Mouse (Mus musculus) spleen, postnatal 10 days (tissue): ENCODE results near the gene Irgc1.
A peak's percentile ranks its signal among the peaks of the same experiment; 100 is the strongest.
"Not testable (repeated sequence)": the region's sequence is repeated elsewhere in the genome, so short reads cannot be mapped to it uniquely, and the experiment has no call there.

Experiments used
- DNase-seq, 2 experiments: peaks; one replicate each; pipeline ENCODE4 v3.0.0; 2021 to 2022; ENCODE audit warnings: low spot score in 2 of 2

The Irgc1 gene

GRCm38 (mm10) chr7:24400489-24400888 lies 51.6 kb downstream of the Irgc1 start:
- not testable (repeated sequence) for DNase-seq

DNA sequence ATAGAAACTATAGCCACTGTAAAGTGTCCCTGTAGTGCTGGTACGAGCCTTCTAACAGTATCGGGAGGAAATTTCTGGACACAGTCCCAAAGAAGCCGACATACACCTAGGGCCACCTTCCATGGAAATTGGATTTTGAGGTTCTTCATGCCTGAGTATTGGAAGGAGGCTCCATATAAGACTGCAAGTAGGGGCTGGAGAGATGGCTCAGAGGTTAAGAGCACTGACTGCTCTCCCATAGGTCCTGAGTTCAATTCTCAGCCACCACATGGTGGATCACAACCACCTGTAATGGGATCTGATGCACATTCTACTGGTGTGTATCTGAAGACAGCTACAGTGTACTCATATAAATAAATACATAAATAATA lies 52.0 kb downstream of the Irgc1 start:
- DNase-seq, result no peak

DNA sequence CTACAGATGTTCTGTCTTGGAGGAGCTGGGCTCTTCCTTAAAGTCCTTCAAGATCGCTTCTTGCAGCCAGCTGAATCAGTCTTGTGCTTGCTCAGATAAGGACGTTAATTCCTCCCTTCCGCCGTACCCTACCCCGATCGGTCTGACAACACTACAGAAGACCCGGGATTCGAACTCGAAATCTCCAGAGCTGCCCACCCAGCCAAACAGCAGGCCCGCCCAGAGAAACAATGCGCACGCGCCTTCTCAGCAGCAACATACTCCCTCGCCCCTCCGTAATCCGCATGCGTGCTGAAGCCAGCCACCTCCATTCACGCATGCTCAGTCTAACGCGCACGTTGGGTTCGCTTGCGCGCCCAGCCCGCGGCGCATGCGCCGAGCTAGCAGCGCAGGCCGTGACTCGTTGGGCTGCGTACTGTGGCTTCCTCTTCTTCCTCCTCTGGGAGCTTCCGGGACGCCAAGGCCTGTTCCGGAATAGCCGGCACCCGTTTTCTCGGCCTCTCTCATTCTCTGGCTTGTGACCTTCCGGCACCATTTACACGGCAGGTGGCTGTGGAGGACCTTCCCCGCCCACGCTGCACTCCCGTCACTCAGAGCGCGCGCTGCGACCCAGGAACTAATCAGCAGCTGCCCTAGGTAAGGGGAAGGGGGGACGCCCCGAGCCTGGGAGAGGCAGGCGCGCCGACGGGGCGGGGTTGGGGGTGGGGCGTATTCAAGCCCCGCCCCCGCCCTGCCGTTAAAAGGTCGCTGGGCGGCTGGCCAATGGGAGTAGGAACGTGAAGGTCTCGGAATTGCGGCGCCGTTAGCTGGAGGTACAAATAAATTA lies 52.6 kb downstream of the Irgc1 start, which contains the start of gene Smg9:
TSS of gene Smg9 (plus strand) at position 364 of the 826 bp plus-strand sequence.
- peak; percentile 90 to 97 for DNase-seq

DNA sequence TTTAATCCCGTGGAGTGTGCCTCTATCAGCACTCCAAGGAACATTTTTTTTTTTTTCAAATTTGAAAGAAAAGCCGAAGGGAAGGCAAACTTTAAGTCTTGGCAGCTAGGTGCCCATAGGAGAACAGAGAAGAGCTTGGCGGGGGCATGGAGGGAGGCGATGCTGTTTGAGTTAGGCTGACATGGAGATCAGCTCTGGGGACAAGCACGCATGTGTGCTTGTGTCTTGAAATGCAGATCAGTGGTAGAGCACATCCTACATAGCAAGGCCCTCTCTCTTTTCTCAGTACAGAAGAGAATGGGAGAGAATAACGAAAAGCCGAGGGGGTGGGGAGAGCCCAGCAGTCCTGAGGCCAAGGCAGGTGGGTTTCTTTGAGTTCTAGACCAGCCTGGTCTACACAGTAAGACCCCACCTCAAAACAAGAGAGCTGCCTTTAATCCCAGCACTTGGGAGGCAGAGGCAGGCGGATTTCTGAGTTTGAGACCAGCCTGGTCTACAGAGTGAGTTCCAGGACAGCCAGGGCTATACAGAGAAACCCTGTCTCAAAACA lies 53.7 kb downstream of the Irgc1 start:
- no peak for DNase-seq

DNA sequence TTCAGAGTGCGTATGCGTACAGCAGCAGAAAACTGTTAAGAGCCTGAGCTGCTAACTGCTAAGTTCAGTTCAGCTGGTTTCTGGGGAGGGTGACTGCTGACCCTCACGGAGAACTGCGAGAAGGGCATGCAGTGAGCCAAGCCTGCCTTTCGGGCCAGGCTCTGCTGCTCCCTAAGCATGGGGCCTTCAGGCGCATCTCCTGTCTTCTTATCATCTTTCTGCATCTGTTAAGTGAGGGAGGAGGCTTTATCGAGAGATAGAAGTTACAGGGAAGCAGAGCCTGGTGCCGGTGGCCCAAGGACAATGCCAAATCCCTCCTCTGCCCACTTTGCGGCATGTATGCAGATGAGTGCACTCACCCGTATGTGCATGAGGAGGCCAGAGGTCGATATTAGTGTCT lies 55.3 kb downstream of the Irgc1 start:
- peak in 1 of 2 experiments; percentile 44 for DNase-seq

- no peak for DNase-seq
Measured at GRCm38 (mm10) chr7:24394475-24395161, 57.5 kb downstream of the Irgc1 start.

GRCm38 (mm10) chr7:24394054-24394453 lies 58.0 kb downstream of the Irgc1 start:
- DNase-seq, result no peak

- DNase-seq, result no peak
Measured at GRCm38 (mm10) chr7:24391687-24392086, 60.4 kb downstream of the Irgc1 start.

GRCm38 (mm10) chr7:24391077-24391476 lies 61.0 kb downstream of the Irgc1 start:
- DNase-seq, result no peak

DNA sequence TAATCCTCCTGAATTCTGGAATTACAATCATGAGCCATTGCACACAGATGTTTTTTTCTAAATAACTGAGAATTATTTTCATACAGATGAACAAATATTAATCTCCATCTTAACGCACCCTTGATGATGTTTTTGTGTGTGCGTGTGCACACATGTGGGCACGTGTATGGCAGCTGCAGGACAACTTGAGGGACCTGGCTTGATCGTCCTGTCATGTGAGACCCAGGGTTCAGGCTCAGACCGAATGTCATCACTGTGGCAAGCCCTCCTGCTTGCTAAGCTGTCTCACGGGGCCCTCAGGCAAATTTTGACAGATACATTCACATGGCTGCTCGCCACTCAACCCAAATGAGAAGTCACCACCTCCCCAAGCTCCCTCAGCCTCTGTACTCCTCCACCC lies 61.6 kb downstream of the Irgc1 start:
- DNase-seq, result no peak

DNA sequence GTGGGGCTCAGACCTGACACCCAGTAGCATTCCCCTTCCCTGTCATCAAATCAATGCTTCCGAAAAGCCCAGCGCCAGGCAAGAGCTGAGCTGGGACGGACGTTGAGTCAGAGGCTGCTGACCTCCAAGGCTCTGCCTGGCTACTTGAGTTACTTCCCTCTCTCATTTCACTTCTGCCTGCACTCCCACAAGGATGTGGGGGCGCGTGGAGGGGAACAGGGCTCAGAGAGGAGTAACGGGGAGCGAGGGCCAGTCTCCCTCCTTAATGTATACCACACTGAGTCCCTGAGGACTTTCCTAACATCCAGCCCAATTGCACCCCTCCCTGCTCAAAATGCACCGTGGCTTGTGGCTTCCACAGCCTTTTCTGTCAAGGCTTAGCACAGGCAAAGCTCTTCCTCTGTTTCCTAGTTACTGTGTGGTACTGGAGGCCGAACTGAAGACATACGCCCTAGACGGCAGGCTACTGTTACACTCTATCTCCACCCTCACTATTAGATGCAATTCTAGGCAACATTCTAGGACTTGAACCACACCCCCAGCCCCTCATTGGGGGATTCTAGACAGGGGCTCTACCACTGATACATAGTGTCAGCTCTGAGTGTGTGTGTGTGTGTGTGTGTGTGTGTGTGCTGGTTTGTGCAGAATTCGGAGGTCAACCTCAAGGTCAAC lies 62.4 kb downstream of the Irgc1 start:
- no peak for DNase-seq

- no peak for DNase-seq
Measured at GRCm38 (mm10) chr7:24387059-24387556, 65.0 kb downstream of the Irgc1 start.

DNA sequence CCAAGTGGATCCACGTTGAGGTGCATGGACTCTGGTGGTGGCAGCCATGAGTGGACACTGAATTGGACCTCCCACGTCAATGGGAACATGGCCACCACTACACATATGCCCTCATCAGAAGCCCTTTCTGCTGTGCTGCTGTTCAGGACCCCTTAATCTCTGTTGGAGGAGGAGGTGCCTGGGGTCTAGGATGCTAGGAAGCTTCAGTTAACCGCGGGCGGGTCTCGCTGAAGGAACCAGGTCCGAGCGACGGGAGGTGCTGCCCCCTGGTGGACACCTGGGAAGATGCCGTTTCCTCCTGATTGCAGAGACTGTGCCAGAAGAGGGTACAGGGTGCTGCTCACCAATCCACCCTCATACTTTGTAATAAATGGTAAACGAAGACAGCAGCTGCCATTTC lies 67.3 kb downstream of the Irgc1 start:
- DNase-seq, result peak; percentile 84 to 90

DNA sequence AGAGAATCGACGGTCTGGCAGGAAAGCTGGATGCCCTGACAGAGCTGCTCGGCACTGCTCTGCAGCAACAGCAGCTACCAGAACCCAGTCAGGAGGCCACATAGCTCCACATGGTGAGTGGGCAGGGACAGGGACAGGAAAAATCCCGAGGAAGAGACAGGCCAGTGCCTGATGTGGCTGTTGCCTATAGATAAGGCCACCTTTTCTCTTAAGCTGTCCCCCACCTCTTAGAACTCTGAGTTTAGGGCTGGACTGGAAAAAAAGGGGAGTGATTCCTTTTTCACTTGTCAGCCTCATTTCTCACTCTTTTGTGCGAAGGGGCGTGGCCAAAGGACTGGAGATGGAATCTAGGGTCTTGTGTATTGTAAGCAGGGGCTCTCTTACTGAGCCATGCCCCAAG lies 68.0 kb downstream of the Irgc1 start:
- DNase-seq, result no peak

DNA sequence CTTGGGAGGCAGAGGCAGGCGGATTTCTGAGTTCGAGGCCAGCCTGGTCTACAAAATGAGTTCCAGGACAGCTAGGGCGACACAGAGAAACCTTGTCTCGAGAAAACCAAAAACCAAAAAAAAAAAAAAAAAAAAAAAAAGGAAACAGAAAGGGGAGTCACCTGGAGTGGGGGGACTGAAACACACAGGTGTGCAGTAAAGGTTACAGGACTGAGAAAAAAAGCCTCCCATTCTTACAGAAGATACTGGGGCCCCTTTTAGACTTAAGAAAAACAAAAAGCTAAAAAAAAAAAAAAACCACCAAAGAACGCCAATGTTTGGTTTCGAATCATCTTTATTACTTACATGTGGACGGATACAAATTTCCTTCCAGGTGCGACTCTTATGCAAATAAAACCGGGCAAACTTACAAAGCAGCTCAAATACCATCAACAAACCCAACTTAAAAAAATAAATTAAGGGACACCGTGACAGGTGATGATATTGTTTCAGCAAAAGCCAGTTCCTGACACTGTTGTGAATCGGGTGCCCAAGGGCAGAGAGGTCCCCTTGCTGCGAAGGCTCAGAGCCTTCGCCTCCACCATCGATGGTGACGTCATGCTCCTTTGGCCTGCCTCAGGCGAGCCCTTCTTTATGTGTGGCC lies 69.2 kb downstream of the Irgc1 start:
- no peak for DNase-seq
